Mouse (Mus musculus): ENCODE results near the gene Emc9.

DNA sequence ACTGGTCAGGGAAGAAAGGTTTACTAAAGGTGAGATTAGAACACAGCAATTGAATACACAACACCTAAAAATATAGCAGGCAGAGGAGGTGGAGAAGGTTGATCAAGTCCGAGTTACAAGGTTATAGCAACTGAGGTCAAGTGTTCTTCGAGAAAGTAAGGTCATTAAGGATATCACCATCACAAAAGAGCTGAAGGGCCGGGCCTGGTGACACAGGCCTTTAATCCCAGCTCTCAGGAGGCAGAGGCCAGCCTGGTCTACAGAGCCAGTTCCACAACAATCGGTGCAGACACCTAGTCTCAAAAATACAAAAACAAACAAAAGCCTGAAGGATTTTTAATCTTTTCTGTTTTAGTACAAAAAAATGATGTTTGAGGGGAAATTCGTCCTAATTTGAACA lies 33.8 kb downstream of the Emc9 start:
- no peak for TF ChIP-seq POLR2A (IDR thresholded peaks at IDR 0.05; ENCODE audit: insufficient read length, low read depth)
- no peak for TF ChIP-seq CEBPB (IDR thresholded peaks at IDR 0.05; ENCODE audit: insufficient read depth, poor library complexity, severe bottlenecking)
- no peak for TF ChIP-seq E2F4 (IDR thresholded peaks at IDR 0.05; ENCODE audit: insufficient read depth)
- TF ChIP-seq MAX (IDR thresholded peaks at IDR 0.05; ENCODE audit: low read depth), result no peak
- TF ChIP-seq MYOD1 (IDR thresholded peaks at IDR 0.05; ENCODE audit: control insufficient read depth in 1 of 3, insufficient read length in 2 of 3, low read depth in 2 of 3), result no peak

Measured in myocyte (in vitro differentiated cells).